Mouse (Mus musculus) lung, adult 18-20 months (tissue): ENCODE results near the gene Sept1.

Experiments
- DNase-seq, 2 experiments: peaks; one replicate each; pipeline ENCODE4 v3.0.0; 2022; ENCODE audit warnings: mixed read lengths in 2 of 2

Gene Sept1

DNA sequence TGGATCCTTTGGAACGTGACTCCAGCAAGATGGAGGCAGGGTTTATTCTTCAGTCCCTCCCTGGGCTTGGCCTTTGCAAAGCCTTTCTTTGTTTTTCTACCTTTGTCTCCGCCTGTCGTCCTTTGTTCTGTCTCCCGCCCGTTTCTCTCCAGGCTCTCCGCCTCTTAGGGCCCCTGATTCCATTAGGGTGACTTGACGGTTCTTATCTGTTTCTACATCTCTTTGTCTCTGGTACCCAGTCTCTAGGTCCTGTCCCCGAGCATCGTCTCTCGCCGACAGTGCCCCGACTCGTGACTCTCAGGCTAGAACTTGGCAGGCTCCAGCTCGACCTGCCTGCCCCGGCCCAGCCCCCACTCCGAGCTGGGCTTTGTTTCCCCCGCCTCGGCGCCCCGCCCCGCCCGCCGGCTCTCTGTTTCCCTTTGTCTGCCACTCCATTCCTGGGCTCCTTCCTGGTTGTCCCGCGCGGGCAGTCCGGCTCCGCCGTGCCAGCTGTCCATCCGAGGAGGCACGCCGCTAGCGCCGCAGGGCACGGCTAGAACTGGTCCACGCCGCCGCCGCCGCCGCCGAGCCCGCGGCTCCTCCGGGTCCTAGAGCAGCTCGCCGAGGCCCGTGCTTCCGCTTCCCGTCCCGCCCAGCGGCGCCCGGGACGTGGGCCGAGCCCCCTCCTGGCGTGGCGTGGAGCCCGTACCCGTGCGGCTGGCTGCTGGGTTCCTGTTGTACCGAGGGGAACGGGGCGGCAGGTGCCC, at the start of gene Sept1, which contains the start of gene Zfp553:
Gene Sept1 (minus strand): TSS at position 509 of the 746 bp plus-strand sequence.
Gene Zfp553 (plus strand): TSS at position 440 of the 746 bp plus-strand sequence.
- DNase-seq, result peak; percentile 80 to 85

DNA sequence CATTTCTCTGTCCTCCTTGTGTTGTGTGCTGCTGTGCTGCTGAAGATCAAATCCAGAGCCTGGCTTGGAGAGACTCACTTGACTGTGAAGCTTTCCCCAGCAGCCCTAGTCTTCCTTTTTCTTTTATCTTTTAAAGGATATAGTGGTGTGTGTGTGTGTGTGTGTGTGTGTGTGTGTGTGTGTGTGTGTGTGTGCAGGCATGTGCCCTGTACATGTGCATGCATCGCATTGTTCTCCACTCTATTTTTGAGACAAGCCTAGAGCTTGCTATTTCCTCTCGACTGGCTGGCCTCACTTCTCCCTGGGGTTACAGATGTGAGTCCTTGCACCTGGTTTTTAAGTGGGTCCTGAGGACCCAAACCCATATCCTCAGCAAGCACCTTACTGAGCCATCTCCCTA, 49.3 kb upstream of the Sept1 start:
- DNase-seq, result no peak

DNA sequence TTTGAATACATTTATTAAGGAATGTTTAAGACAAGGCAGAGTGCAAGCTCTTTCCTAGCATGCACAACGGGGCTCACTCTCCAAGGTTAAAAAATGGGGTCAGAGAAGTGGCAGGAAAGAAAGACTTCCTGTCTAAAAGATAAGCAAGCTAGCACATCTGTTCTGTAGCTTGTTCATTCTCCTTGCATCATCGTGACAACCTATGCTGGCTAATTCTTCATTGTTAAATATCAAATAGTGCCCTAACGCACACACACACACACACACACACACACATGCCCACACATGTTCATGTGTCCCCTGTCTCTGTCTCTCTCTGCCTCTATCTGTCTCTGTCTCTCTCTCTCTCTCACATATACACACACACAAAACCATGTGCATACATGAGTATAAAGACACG, 48.2 kb upstream of the Sept1 start:
- DNase-seq, result no peak

DNA sequence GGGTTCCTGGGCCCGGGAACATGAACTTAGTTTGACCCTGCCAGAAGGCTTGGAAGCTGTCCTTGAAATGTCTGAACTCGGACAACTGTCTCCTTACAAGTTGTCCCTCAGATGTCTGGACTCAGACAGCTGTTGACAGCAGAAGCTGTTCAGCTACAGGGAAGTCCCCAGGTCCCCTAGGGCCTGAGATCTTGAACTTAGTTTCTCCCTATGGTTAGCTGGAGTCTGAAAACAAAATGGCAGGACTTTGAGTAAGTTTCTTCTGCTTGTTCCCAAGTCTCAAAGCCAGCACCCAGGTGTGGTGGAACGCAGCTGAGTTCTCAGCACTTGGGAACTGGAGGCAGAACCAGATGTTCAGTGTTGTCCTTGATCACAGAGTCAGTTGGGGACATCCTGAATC, 47.2 kb upstream of the Sept1 start:
- no peak for DNase-seq

DNA sequence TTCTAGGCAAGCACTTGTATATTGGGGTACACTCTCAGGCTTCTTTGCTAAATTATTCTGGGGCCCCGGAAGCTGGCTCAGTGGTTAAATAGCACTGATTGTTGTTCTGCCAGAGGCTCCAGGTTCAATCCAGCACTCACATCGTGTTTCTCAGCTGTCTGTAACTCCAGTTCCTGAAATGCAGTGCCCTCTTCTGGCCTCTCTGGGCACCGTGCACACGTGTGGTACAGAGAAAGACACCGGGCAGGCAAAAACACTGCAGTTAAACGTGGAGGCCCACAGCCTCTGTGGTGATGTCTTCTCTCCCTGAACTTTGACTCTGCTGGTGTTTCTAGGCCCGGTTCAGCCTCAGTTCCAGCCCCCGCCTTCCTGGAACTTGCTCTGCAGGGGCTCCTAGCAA, 45.4 kb upstream of the Sept1 start:
- DNase-seq, result peak; percentile 50 to 55

DNA sequence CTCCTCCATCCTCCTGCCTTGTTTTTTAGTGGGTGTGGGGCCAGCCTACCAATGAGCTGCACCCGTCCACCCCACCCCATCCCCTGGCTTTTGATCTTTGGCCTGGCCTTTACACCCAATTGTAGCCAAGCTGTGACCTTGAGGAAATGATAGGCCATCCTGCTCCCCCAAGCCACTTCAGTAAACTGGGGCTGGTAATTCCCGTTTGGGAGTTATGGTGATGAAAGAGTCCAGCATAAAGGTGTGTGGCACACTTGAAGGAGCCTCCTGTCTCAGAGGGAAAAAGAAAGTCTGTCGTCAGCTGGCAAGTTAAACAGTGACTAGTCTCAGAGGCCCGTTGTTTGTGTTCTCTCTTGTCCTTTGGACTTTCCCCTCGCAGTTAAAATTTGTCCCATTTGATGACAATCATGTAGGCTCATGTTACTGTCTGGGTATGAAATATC, 43.6 kb upstream of the Sept1 start:
- DNase-seq, result peak in 1 of 2 experiments; percentile 59

DNA sequence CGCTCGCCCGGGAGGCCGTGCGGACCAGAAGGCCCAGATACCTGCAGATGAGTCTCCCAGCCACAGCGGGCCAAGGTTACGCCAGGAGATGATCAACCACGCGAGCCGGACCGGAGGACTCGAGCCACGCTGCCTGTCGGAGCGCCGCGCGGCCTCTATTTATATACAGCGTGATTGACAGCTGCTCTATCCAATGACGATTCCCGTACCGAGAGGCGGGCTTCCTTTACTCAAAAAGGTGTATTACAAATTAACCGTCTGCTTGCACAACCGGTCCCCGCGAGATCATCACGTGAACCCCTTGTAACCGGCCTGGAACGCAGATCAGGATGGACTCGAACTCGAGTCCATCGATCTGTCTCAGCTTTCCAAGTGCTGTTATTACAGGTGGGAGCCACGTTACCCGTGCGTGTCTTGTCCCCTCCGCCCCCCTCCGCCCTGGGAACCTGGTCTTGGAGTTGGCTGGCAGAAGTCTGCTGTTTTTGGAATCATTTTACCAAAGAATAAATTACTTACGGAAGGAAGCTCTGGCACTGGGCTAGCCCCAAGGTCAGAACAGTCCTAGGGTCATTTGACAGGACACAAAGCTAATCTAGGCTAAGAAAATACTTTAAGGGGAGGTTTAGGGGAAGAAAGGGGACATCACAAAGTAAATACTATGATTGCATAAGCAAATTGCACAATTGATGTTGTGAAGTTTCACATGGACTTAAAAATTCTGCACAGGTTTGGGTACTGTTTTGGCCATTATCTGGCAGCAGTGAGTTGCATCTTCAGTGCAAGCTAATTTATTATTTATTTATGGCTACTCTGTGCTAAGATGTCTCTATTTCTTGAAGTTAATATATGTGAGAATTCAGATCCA, 41.2 kb upstream of the Sept1 start, which contains the start of gene Sephs2:
Gene Sephs2 (minus strand): TSS at position 131 of the 865 bp plus-strand sequence.
- peak; percentile 96 to 97 for DNase-seq

DNA sequence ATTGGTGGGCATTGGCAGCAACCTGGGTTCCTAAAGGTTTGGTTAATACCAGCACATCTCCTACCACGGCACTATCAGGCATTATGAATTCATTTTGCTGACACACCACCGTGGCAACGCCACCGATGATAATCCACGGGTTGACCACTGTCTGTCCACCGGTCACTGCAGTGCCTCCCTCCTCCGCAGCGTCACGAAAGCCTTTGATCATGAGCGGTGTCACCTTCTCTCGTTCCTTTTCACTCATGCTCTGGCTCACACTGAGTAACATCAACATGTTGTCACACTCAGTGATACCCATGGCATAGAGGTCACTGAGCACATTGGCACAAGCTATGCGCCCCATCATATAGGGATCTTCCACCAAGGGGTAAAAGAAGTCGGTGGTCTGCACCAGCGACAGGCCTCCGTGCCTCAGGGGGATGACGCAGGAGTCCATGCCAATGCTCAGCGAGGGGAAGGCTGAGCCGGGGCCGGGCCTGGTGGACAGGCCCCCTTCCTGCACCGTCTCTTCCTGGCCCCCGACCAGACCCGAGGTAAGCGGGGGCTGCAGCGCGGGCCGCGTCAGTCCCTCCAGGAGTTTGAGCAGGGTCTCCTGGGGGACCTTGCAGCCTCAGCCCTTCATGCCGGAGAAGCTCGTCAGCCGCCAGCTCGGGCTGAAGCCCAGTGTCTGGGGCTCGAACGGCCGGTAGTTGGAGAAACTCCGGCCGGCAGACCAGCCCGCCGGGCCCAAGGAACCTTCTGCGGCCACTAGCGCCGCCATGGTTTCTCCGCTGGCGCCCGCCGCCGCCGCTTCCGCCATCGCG, 40.4 kb upstream of the Sept1 start:
- DNase-seq, result no peak

DNA sequence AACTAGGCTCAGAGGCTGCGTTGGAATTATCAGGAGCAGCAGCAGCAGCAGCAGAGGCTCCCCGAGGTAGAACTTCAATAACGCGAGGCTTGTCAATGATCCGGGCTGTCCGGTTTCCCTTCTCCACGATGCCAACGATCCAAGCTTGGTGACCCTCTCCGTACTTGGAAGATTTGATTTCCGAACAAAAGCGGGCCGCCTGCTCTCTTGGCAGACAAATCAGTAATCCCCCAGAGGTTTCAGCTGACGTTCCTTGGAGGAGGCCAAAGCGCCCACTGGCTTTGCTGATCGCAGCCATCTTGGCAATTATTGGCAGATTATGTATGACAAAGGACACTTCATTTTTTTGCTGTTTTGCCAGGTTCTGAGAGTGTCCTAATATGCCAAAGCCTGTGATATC, 39.6 kb upstream of the Sept1 start:
- no peak for DNase-seq

DNA sequence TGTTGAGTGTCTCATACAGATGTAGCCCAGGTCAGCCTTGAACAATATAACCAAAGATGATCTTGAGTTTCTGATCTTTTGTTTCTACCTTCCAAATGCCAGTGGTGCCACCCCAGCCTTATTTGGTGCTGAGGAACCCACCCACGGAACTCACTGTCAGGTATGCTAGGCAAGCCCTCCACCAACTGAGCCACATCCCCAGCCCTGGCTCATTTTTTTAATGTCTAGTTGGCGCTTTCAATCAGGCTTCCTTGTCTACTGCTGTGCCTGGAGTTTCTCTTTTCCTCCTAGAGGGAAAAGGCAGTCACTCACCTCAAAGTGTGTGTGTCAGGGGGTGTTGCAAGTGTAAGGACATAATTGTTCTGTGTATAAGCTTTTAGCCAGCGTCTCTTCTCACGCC, 38.2 kb upstream of the Sept1 start:
- no peak for DNase-seq

DNA sequence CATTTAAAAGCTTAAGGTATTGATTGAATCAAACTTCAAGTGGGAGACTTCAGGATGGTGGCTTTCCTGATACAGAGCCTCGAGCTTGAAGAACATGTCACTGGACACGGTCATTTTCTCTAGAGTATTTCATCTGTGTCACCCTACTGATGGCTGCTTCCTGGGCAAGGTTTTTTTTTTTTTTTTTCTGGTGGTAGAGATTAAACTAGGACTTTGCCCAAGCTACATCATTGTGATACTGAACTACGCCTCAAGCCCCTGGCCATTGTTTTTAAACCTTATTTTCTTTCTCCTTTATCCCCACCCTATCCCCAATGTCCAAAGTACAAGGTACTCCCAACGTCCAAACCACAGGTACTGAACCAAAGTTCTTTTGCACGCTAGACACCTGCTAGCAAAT, 37.7 kb upstream of the Sept1 start:
- no peak for DNase-seq

DNA sequence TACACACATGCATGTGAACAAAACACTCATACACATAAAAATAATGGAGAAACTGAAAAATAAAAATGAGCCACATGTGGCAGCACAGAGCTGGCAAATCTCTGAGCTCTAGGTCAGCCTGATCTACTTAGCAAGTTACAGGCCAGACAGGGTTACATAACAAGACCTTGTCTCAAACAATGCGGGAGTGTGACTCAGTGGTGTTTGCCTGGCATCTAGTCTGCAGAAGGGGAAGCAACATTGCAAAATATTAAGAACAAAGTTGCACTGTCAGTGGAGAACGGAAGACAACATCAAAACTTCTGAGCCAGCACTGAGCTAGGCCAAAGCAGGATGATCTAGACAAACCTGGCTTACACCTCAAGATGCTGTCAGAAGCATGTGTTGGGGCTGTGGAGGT, 37.3 kb upstream of the Sept1 start:
- no peak for DNase-seq

DNA sequence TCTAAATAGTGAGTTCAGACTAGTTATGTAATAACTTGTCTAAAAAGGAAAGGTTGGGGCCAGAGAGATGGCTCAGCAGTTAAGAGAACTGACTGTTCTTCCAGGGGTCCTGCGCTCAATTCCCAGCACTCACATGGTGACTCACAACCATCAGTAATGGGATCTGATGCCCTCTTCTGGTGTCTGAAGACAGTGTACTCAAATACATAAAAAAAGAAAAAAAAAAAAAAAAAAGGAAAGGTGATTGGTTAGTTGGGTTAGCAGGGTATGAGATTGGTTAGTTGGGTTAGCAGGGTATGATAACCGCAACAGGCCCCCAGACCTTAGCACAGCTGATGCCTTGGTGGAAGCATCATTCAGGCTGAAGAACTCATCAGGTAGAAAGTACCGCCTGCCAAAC, 30.6 kb upstream of the Sept1 start:
- no peak for DNase-seq

DNA sequence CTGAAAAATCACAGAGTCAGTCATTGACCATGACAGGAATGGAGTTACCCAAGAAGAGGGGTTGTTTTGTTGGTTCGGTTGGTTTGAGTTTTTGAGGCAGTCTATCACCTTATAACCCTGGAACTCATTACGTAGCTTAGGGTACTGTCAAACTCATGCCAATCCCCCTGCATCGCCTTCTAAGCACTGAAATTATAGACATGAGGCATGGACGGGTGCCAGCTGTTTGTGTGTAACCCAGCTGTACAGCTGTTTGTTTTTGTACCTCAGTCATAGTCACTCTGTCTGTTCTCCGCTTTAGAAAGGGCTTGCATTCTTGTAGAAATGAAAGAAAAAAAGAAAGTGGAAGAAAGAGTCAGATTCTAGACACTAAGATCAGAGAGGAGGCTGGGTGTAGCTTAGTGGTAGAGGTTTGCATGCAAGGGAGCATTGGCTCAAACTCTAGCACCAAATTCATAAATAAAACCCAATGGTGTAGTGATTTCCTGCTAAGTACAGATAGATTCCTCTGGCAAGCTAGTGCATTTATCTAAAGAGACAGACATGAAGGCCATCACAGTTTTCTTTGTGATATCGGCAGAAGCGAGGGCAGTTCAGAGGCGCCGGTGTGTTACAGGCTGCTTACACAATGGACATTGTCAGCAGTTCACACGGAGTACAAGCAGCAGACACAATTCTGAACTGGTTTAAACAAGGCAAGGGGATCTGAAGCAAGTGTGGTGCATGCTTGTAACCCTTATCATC, 29.5 kb upstream of the Sept1 start:
- no peak for DNase-seq

DNA sequence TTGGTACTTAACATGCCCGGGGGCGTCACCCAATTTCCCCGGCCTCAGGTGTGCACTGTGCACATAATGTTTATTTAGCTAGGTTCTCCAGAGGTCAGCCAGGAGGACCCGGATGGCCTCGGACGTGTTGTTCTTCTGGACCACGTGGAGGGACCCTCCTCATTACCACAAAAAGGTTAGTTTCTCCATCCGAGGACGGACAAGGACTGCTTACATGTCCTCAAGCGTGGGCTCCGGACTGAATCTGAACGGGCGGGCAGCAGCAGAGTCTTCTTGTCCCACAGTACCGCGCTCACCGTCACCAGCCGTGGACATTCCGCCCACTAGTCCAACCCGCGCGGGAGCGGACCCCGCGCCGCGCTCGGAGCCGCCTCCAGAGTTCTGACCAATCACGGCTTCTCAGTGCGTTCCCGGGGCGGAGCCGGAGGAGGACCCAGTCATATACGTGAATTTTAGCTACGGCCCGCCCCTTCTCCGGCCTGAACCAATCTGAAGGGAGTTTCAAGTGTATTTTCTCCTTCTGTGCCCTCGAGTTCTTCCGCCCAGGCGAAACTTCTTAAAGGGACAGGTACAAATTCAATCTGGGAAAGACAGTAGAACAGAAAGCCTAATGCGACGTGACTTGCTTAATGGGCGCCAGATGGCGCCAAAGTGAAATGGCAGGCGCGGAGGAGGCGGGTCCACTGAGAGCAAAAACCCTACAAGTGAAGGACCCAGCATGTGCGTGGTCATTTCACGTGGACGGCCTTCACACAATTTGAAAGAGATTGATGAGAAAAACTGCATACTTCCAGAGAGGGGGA, 27.6 kb upstream of the Sept1 start, which contains the start of gene Dctpp1:
Gene Dctpp1 (minus strand): TSS at position 401 of the 803 bp plus-strand sequence.
- peak; percentile 99 for DNase-seq

DNA sequence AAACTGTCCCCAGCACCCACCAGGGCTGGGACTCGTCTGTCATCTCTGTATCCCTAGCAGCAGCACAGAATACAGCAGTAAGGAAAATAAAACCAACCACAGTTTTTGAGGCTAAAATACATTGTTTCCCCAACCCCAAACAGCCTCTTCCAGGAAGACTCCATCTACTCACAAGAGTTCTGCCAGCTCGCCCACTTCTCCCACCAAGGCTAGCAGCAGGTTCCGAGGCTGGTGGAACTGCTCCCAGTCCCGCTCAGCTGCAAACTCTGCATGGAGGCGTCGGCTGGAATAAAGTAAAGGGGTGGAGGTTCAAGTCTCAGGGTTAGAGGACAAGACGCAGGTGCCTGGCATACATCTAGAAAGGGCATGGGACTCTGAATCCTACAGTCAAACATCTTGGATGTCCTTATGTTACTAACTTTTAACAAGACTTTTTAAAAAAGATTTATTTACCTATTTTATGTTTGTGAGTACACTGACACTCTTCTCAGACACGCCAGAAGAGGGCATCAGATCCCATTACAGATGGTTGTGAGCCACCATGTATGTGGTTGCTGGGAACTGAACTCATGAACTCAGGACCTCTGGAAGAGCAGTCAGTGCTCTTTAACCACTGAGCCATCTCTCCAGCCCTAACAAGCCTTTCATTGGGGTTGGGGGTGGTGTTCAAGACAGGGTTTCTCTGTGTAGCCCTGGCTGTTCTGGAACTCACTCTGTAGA, 26.4 kb upstream of the Sept1 start:
- DNase-seq, result no peak

DNA sequence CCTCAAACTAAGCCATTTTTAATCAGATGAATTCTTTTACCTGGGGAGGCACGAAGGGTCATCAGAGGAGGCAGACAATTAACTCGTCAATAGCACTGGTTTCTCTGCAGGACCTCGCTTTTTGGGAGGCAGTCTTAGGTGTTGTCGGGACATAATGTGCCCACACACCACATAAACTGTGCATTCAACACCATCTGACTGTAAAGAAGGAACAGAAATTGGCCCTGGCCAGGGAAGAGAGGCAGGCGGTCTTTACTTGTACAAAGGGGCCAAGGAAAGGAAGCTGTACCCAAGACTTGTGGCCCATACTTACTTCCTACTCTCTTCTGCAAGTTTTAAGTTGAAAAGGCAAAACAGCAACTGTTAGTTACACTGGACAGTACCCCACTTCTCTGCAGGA, 23.6 kb upstream of the Sept1 start:
- DNase-seq, result no peak

DNA sequence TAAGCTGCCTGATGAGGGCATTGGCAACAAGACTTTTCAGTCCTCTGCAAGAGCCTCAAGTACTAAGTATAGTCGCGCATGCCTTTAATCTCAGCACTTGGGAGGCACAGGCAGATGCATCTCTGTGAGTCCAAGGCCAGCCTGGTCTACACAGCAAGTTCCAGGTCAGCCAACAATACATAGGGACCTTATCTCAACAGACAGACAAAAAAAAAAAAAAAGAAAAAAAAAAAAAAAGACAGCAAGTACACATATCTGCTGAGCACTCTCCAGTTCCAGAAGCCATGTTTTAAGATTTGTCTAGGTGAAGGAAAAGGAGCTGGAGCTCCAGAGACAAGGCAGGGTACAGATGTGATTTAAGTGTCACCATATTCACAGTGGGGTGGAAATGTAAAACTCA, 23.0 kb upstream of the Sept1 start:
- DNase-seq, result no peak

DNA sequence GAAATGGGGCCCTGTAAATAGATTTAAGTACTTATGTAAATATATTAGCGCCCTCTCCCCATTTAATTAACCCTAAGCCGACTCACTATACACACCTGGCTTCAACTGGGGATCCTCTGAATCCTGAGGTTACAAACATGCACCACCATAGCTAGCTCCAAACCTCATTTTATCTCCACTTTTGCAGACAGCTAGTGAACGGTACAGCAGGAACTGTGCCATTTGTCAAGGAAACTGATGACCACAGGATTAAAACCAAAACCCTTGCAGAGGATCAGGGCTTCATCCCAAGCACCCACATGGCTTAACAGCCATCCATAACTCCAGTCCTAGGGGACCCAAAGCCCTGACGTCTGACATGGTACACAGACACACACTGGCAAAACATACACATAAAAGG, 22.1 kb upstream of the Sept1 start:
- DNase-seq, result no peak
